Comparison of ENCODE assay signal across 26 mouse cellular contexts in genomic region chr13:41431795-41432194, GRCm38 (mm10). TPM values are rescaled to one million over a fixed set of nuclear protein-coding genes. Genes with fewer than 3 reads are reported as not detected.
DNase-seq lines count a peak whose midpoint lies in the region; ATAC-seq and TF ChIP-seq lines count a peak whose summit lies in the region.
"Had no signal": no experiment of that assay in that cellular context is flagged by ENCODE, and none has a peak within 500 bp of the region (broad histone marks: within the 10 kb centered on the region; RNA-seq: fewer than 3 reads in every experiment).

No protein-coding gene starts in this region.

- DNase-seq in embryonic facial prominence, embryonic 14.5 days (ENCODE audit: low spot score), result peak; percentile 61
- DNase-seq in embryonic facial prominence, embryonic 10.5 days (ENCODE audit: low spot score), result no peak
- peak; percentile 25 for DNase-seq in kidney, adult 2 months
- peak; percentile 94 for DNase-seq in 3T3-L1 (ENCODE audit: low read depth, low spot score)
- DNase-seq in cerebellum, postnatal 25 days, result no peak
- DNase-seq: cerebellum, adult 11 months; cerebellum, postnatal 10 days; forebrain, postnatal 0 days; heart, postnatal 36 days; kidney, adult 18-20 months; left cerebral cortex, postnatal 4 days; lung, embryonic 14.5 days; lung, postnatal 4 days; midbrain, embryonic 14.5 days; right cerebral cortex, postnatal 4 days; thymus, postnatal 25 days had no signal

- H3K9me3 ChIP-seq in embryonic facial prominence, embryonic 14.5 days (ENCODE audit: control insufficient read depth, low read length), result no peaks in the 10 kb centered on the region
- no peaks in the 10 kb centered on the region for H3K9me3 ChIP-seq in embryonic facial prominence, embryonic 10.5 days
- no peaks in the 10 kb centered on the region for H3K9me3 ChIP-seq in kidney, embryonic 14.5 days (ENCODE audit: control insufficient read depth, low read length)
- no peaks in the 10 kb centered on the region for H3K9me3 ChIP-seq in intestine, embryonic 16.5 days (ENCODE audit: control insufficient read depth, low read length)
- H3K9me3 ChIP-seq: embryonic facial prominence, embryonic 13.5 days; heart, embryonic 13.5 days; hindbrain, embryonic 13.5 days; limb, embryonic 15.5 days; neural tube, embryonic 13.5 days; stomach, embryonic 15.5 days had no signal

- WGBS in embryonic facial prominence, embryonic 14.5 days, result 48% methylated on average over 3 of the region's 3 CpGs
- WGBS in embryonic facial prominence, embryonic 10.5 days, result 71% methylated on average over 3 of the region's 3 CpGs
- WGBS in kidney, adult 2 months, result 57% methylated on average over 3 of the region's 3 CpGs
- 70% methylated on average over 3 of the region's 3 CpGs for WGBS in kidney, embryonic 14.5 days
- WGBS in intestine, embryonic 16.5 days, result 76% methylated on average over 3 of the region's 3 CpGs

- H3K4me2 ChIP-seq in embryonic facial prominence, embryonic 14.5 days (ENCODE audit: low read depth, low read length), result no peak overlapping the region
- H3K4me2 ChIP-seq in kidney, embryonic 14.5 days (replicated peaks; ENCODE audit: low read depth, low read length), result no peak overlapping the region
- no peak overlapping the region for H3K4me2 ChIP-seq in intestine, embryonic 16.5 days (ENCODE audit: low read depth, low read length)
- H3K4me2 ChIP-seq: embryonic facial prominence, embryonic 13.5 days; heart, embryonic 13.5 days; hindbrain, embryonic 13.5 days; limb, embryonic 15.5 days; lung, embryonic 14.5 days; neural tube, embryonic 13.5 days; stomach, embryonic 15.5 days had no signal

- peaks cover 4% of the 10 kb centered on the region for H3K4me1 ChIP-seq in embryonic facial prominence, embryonic 14.5 days (ENCODE audit: control insufficient read depth, insufficient read depth, low read length)
- H3K4me1 ChIP-seq in embryonic facial prominence, embryonic 10.5 days, result peaks cover 4% of the 10 kb centered on the region
- peaks cover 3% of the 10 kb centered on the region; the same call in 1 of the 2 replicates for H3K4me1 ChIP-seq in kidney, adult 2 months (ENCODE audit: control insufficient read depth, insufficient read depth, low read length)
- H3K4me1 ChIP-seq in kidney, embryonic 14.5 days (ENCODE audit: control insufficient read depth, insufficient read depth, low read length), result no peaks in the 10 kb centered on the region
- peaks cover 7% of the 10 kb centered on the region for H3K4me1 ChIP-seq in embryonic fibroblast, embryonic 13.5 days (ENCODE audit: control insufficient read depth, insufficient read depth, low read length)
- H3K4me1 ChIP-seq in intestine, embryonic 16.5 days (ENCODE audit: control insufficient read depth, insufficient read depth, low read length), result 0 out of 2 replicates have a peak, but pooled peaks cover 4% of the 10 kb centered on the region
- H3K4me1 ChIP-seq: embryonic facial prominence, embryonic 13.5 days; heart, embryonic 13.5 days; hindbrain, embryonic 13.5 days; limb, embryonic 15.5 days; neural tube, embryonic 13.5 days; stomach, embryonic 15.5 days had no signal

- H3K27ac ChIP-seq in embryonic facial prominence, embryonic 14.5 days (replicated peaks; ENCODE audit: low read depth, low read length), result no peak overlapping the region
- no peak overlapping the region for H3K27ac ChIP-seq in embryonic facial prominence, embryonic 10.5 days (replicated peaks)
- no peak overlapping the region for H3K27ac ChIP-seq in kidney, adult 2 months (ENCODE audit: insufficient read depth, low read depth, low read length)
- no peak overlapping the region for H3K27ac ChIP-seq in kidney, embryonic 14.5 days (ENCODE audit: low read depth, low read length)
- peak overlapping the region; percentile 74 for H3K27ac ChIP-seq in embryonic fibroblast, embryonic 13.5 days (ENCODE audit: insufficient read depth, low read length)
- H3K27ac ChIP-seq in intestine, embryonic 16.5 days (ENCODE audit: low read length), result no peak overlapping the region
- H3K27ac ChIP-seq: embryonic facial prominence, embryonic 13.5 days; heart, embryonic 13.5 days; hindbrain, embryonic 13.5 days; limb, embryonic 15.5 days; liver, embryonic 14.5 days; neural tube, embryonic 13.5 days; stomach, embryonic 15.5 days had no signal

- H3K36me3 ChIP-seq in embryonic facial prominence, embryonic 14.5 days (ENCODE audit: control insufficient read depth, insufficient read depth, low read length), result no peaks in the 10 kb centered on the region
- no peaks in the 10 kb centered on the region for H3K36me3 ChIP-seq in embryonic facial prominence, embryonic 10.5 days (replicated peaks)
- H3K36me3 ChIP-seq in kidney, adult 2 months (ENCODE audit: control insufficient read depth, insufficient read depth, low read length), result no peaks in the 10 kb centered on the region
- no peaks in the 10 kb centered on the region for H3K36me3 ChIP-seq in kidney, embryonic 14.5 days (ENCODE audit: control insufficient read depth, insufficient read depth, low read length)
- no peaks in the 10 kb centered on the region for H3K36me3 ChIP-seq in intestine, embryonic 16.5 days (ENCODE audit: control insufficient read depth, insufficient read depth, low read length)
- H3K36me3 ChIP-seq: embryonic facial prominence, embryonic 13.5 days; heart, embryonic 13.5 days; hindbrain, embryonic 13.5 days; limb, embryonic 15.5 days; neural tube, embryonic 13.5 days; stomach, embryonic 15.5 days had no signal

- H3K9ac ChIP-seq in embryonic facial prominence, embryonic 14.5 days (ENCODE audit: low read depth, low read length), result no peak overlapping the region
- no peak overlapping the region for H3K9ac ChIP-seq in kidney, embryonic 14.5 days (ENCODE audit: low read depth, low read length)
- no peak overlapping the region for H3K9ac ChIP-seq in intestine, embryonic 16.5 days (ENCODE audit: low read depth, low read length)
- H3K9ac ChIP-seq: embryonic facial prominence, embryonic 13.5 days; forebrain, postnatal 0 days; heart, embryonic 13.5 days; hindbrain, embryonic 13.5 days; limb, embryonic 15.5 days; liver, embryonic 14.5 days; lung, embryonic 14.5 days; neural tube, embryonic 13.5 days; stomach, embryonic 15.5 days had no signal

- TF ChIP-seq CTCF in kidney, adult 2 months (conservative IDR thresholded peaks at IDR 0.05; ENCODE audit: insufficient read depth, insufficient read length, low read depth, low read length), result no peak
- no peak for TF ChIP-seq CTCF in embryonic fibroblast, embryonic 13.5 days (IDR thresholded peaks at IDR 0.05; ENCODE audit: borderline replicate concordance, insufficient read depth, low read length)

- 0 out of 2 replicates have a peak, but pooled peaks have one; percentile 50 for ATAC-seq in embryonic facial prominence, embryonic 14.5 days (ENCODE audit: low read depth)
- ATAC-seq in kidney, embryonic 14.5 days (ENCODE audit: low FRiP score, low TSS enrichment), result no peak
- ATAC-seq in intestine, embryonic 16.5 days, result no peak
- ATAC-seq: forebrain, postnatal 0 days had no signal

- no peak for TF ChIP-seq POLR2A in kidney, adult 2 months (IDR thresholded peaks at IDR 0.05; ENCODE audit: low read depth, low read length)
- TF ChIP-seq POLR2A in embryonic fibroblast, embryonic 13.5 days (IDR thresholded peaks at IDR 0.05; ENCODE audit: low read depth, low read length), result no peak

- no peak overlapping the region for H3K4me3 ChIP-seq in embryonic facial prominence, embryonic 14.5 days (ENCODE audit: low read depth, low read length)
- H3K4me3 ChIP-seq in embryonic facial prominence, embryonic 10.5 days, result no peak overlapping the region
- no peak overlapping the region for H3K4me3 ChIP-seq in kidney, adult 2 months (ENCODE audit: insufficient read depth, low read depth, low read length)
- no peak overlapping the region for H3K4me3 ChIP-seq in kidney, embryonic 14.5 days (ENCODE audit: low read length)
- no peak overlapping the region for H3K4me3 ChIP-seq in embryonic fibroblast, embryonic 13.5 days (ENCODE audit: insufficient read depth, low read length)
- H3K4me3 ChIP-seq in intestine, embryonic 16.5 days (ENCODE audit: low read length), result no peak overlapping the region
- H3K4me3 ChIP-seq: embryonic facial prominence, embryonic 13.5 days; heart, embryonic 13.5 days; hindbrain, embryonic 13.5 days; limb, embryonic 15.5 days; neural tube, embryonic 13.5 days; stomach, embryonic 15.5 days had no signal

- no peaks in the 10 kb centered on the region for H3K27me3 ChIP-seq in embryonic facial prominence, embryonic 14.5 days (replicated peaks; ENCODE audit: control insufficient read depth, insufficient read depth, low read length)
- H3K27me3 ChIP-seq in embryonic facial prominence, embryonic 10.5 days (replicated peaks; ENCODE audit: low read depth, poor library complexity, severe bottlenecking), result no peaks in the 10 kb centered on the region
- H3K27me3 ChIP-seq in kidney, adult 2 months (replicated peaks; ENCODE audit: control insufficient read depth, insufficient read depth, low read length), result no peaks in the 10 kb centered on the region
- H3K27me3 ChIP-seq in kidney, embryonic 14.5 days (ENCODE audit: control insufficient read depth, insufficient read depth, low read length), result no peaks in the 10 kb centered on the region
- no peaks in the 10 kb centered on the region for H3K27me3 ChIP-seq in intestine, embryonic 16.5 days (replicated peaks; ENCODE audit: control insufficient read depth, insufficient read depth, low read length)
- H3K27me3 ChIP-seq: embryonic facial prominence, embryonic 13.5 days; hindbrain, embryonic 13.5 days; limb, embryonic 15.5 days; neural tube, embryonic 13.5 days; stomach, embryonic 15.5 days had no signal

RNA-seq across cellular contexts. Expression of gene Nedd9, which starts 55.4 kb away (rescaled TPM):
- 31.1 and 32.1 TPM in 2 replicates for polyA plus RNA-seq in embryonic facial prominence, embryonic 14.5 days (2014; fragmentation: Nextera tagmentation; extraction: Ambion mirVana)
- polyA plus RNA-seq in embryonic facial prominence, embryonic 10.5 days (2016; fragmentation: Nextera tagmentation; extraction: Ambion mirVana), result 17.4 and 19.1 TPM in 2 replicates
- polyA plus RNA-seq in kidney, adult 2 months (2012; rRNA removed), result 24.0 and 24.7 TPM in 2 replicates
- polyA plus RNA-seq in kidney, embryonic 14.5 days (2014; fragmentation: Nextera tagmentation; extraction: Ambion mirVana), result 16.8 and 24.9 TPM in 2 replicates
- polyA plus RNA-seq in embryonic fibroblast, embryonic 13.5 days (2011; ENCODE audit: insufficient read length, low read depth, missing spikeins), result 51.7 and 65.6 TPM in 2 replicates
- polyA plus RNA-seq in intestine, embryonic 16.5 days (2015; fragmentation: Nextera tagmentation; extraction: Ambion mirVana), result 38.5 and 40.5 TPM in 2 replicates

Comparison
In these comparisons a context has a peak if more than half of its experiments do, and no peak if none do; other contexts are left out.
1. DNase-seq: peak in embryonic facial prominence, embryonic 14.5 days (single experiment), kidney, adult 2 months (single experiment) and 3T3-L1 (single experiment); none in embryonic facial prominence, embryonic 10.5 days (single experiment) and cerebellum, postnatal 25 days (0 of 2).